Mouse (Mus musculus) liver, embryonic 14.5 days (tissue): ENCODE results near the gene Guca2a.

Experiments
- CTCF ChIP-seq: IDR thresholded peaks from 2 replicates; pipeline ENCODE4 v1.5.1; 2016; ENCODE audit warnings: antibody characterized with exemption, low read depth, control low read depth
- EP300 ChIP-seq: IDR thresholded peaks from 2 replicates; pipeline ENCODE4 v1.6.1; 2016; ENCODE audit warnings: antibody characterized with exemption, low read depth

DNA sequence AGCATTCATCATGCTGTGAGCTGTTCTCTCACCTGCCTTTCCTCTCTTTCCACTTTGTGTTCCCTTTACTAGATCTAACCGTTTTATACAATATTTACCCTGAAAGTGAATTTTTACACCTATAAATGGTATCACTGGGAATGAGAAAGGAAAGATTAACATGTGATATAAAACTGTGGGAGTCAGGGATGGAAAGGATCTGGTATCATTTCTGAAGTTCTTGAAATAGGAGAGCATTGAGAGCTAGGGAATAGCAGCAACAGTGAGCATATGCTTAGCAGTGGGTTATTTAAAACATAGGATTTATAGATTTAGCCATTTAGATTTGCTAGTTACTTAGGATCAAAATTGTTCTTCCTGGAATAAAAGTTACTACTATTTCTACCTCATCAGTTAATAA, 47.5 kb upstream of the Guca2a start:
- TF ChIP-seq CTCF, result no peak
- TF ChIP-seq EP300, result no peak
